Mouse (Mus musculus) midbrain, embryonic 11.5 days (tissue): ENCODE data around the gene Aldh1a3. TPM values are rescaled to one million over a fixed set of nuclear protein-coding genes. Genes with fewer than 3 reads are reported as not detected.

ENCODE experiments used
- ATAC-seq: fragments of 200-750 bp; cut with Nextera tagmentation; 2 replicates; pipeline ENCODE4 v1.8.0; 2017; ENCODE audit warnings: moderate TSS enrichment, moderate library complexity; ENCODE audit not compliant: low FRiP score
- DNase-seq: peaks from one replicate; pipeline ENCODE4 v3.0.0; 2015; ENCODE audit warnings: low spot score; ENCODE audit errors: missing footprints
- H3K27ac ChIP-seq: fragments of 300-500 bp; sonication (generic); 2 replicates; pipeline ENCODE4 v1.5.1; 2014; ENCODE audit warnings: low read depth, low read length
- H3K27me3 ChIP-seq: fragments of 300-500 bp; sonication (generic); 2 replicates; pipeline ENCODE4 v1.6.1; 2014; ENCODE audit warnings: mild to moderate bottlenecking, low read length, moderate library complexity, mixed read lengths; ENCODE audit not compliant: control insufficient read depth, insufficient read depth
- H3K36me3 ChIP-seq: fragments of 300-500 bp; sonication (generic); 2 replicates; pipeline ENCODE4 v1.6.1; 2014; ENCODE audit warnings: mild to moderate bottlenecking, low read length, moderate library complexity, mixed read lengths; ENCODE audit not compliant: control insufficient read depth, insufficient read depth
- H3K4me1 ChIP-seq: fragments of 300-500 bp; sonication (generic); 2 replicates; pipeline ENCODE4 v1.6.1; 2014; ENCODE audit warnings: low read length; ENCODE audit not compliant: control insufficient read depth, insufficient read depth
- H3K4me2 ChIP-seq: fragments of 300-500 bp; sonication (generic); 2 replicates; pipeline ENCODE4 v1.6.1; 2014; ENCODE audit warnings: mild to moderate bottlenecking, moderate library complexity
- H3K4me3 ChIP-seq: fragments of 300-500 bp; sonication (generic); 2 replicates; pipeline ENCODE4 v1.5.1; 2014; ENCODE audit warnings: low read depth, low read length
- H3K9ac ChIP-seq: fragments of 300-500 bp; sonication (generic); 2 replicates; pipeline ENCODE4 v1.6.1; 2014; ENCODE audit warnings: low read length
- H3K9me3 ChIP-seq: fragments of 300-500 bp; sonication (generic); 2 replicates; pipeline ENCODE4 v1.6.1; 2016; ENCODE audit warnings: low read length; ENCODE audit not compliant: control insufficient read depth
- WGBS: fragments of 180-500 bp; shearing (Covaris S2); extraction: QIAGEN DNeasy Blood & Tissue Kit; methylation state at CpG from one replicate; pipeline ENCODE4 v1.1.7; 2014; 5-methylcytosine and 5-hydroxymethylcytosine counted together
- polyA plus RNA-seq: library from polyadenylated mRNA; unstranded; fragments of >200 nt; fragmentation: Nextera tagmentation; extraction: Ambion mirVana; gene quantifications from 2 replicates; pipeline ENCODE4 v1.2.1, GENCODE M21; 2014

Aldh1a3 gene
- polyA plus RNA-seq, 1 experiment from 2014 or later, result 0.41 TPM

DNA sequence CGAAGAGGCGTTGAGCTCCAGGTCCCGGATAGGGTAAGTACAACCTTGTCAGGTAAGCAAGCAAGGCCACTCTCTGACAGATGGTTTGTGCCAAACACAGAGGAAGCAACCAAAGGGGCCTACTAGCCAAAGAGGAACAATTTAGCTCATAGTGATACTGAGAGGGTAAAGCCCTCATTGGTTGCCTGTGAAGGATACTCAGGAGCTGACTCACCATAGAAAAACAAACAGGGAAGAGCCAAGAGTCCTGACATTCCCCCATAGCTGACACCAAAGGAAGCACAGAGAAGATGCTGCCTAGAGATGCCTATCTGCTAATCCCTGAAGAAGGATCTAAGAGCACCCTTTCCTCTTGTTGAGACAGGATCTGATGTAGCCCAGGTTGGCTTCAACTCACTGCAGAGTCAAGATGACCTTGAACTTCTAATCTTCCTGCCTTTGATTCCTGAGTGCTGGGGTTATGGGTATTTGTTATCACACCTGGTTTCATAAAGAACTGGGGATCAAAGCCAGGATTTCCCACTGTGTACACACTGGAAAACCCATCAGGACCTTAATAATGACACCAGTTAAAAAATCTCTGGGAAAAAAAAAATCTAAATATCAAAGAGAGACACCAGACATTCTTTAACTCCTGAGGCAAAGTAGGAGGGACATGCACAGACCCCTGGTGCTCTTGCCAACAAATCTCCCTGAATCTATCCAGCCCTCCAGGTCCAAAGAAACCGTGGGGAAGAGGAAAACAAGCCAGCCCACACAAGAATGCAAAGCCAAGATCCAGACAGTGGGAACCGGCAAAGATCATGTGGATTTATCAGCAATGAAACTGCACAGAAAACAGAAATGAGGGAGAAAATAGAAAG is 58.0 kb downstream of the Aldh1a3 start:
- 74% methylated on average over 5 of the region's 5 CpGs for WGBS
- DNase-seq, result peak; percentile 82

GRCm38 (mm10) chr7:66365904-66366303 is 61.4 kb downstream of the Aldh1a3 start, which contains the start of gene Gm10974:
TSS of gene Gm10974 (plus strand) at chr7:66365905.
- ATAC-seq (no peak), DNase-seq (peak; percentile 44)
- 63% methylated on average over 2 of the region's 2 CpGs for WGBS
- Histone ChIP-seq H3K4me2 (no peak within 1 kb of the TSS), H3K27me3 (no peaks in the 10 kb centered on the region), H3K4me3 (no peak within 1 kb of the TSS), H3K4me1 (no peaks in the 10 kb centered on the region), H3K9me3 (no peaks in the 10 kb centered on the region), H3K27ac (no peak within 1 kb of the TSS), H3K9ac (no peak within 1 kb of the TSS), H3K36me3 (no peaks in the 10 kb centered on the region)

More for the DNA sequence above, 58.0 kb downstream of the Aldh1a3 start:
- Histone ChIP-seq H3K9me3 (no peaks in the 10 kb centered on the region), H3K4me3 (no peak overlapping the region), H3K4me1 (no peaks in the 10 kb centered on the region), H3K27ac (no peak overlapping the region), H3K27me3 (no peaks in the 10 kb centered on the region), H3K4me2 (no peak overlapping the region), H3K9ac (no peak overlapping the region), H3K36me3 (no peaks in the 10 kb centered on the region)
- no peak for ATAC-seq

DNA sequence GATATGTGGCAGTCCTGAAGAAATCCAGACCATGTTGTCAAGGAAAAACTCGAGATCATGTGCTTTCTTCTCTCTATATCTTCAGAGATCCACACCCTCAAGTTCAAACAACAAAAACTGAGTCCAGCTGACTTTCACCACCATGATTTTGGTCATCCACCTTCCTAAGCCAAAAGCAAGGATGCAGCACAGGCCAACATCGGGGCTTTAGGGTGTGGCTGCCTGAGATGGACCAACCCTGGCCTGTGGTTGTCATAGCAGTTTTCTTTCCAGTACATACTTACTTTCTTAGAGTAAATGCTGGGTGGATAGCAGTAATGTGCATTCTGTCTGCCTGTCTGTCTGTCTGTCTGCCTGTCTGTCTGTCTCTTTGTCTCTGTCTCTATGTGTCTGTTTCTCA is 61.9 kb downstream of the Aldh1a3 start:
- no peak overlapping the region for H3K4me2 ChIP-seq
- 0 out of 2 replicates have a peak, but pooled peaks cover 3% of the 10 kb centered on the region for H3K9me3 ChIP-seq
- H3K27ac ChIP-seq, result no peak overlapping the region
- no peaks in the 10 kb centered on the region for H3K36me3 ChIP-seq
- ATAC-seq (no peak), DNase-seq (peak; percentile 12)
- H3K27me3 ChIP-seq, result no peaks in the 10 kb centered on the region
- 82% methylated on average over 2 of the region's 2 CpGs for WGBS
- no peaks in the 10 kb centered on the region for H3K4me1 ChIP-seq
- H3K4me3 ChIP-seq, result no peak overlapping the region
- H3K9ac ChIP-seq, result no peak overlapping the region

DNA sequence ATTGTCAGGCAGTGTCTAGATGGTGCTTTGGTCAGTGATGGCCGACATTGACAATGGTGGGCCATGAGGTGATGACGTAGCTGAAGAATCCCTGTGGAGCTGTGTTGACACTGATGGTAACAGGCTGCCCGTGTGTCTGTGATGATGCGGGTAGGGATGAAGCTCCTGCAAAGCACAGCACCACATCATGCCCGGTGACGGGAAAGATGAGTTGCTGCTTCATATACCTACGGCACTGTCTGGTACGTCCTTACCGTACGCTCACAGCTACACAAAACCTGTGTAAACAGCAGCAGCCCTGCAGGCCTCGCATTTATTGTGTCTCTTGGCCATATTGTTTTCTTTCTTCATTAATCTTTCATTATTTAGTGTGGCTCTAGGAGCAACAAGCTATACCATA is 62.8 kb downstream of the Aldh1a3 start:
- Histone ChIP-seq H3K27ac (no peak overlapping the region), H3K4me3 (no peak overlapping the region), H3K4me2 (no peak overlapping the region), H3K9me3 (0 out of 2 replicates have a peak, but pooled peaks cover 3% of the 10 kb centered on the region), H3K4me1 (no peaks in the 10 kb centered on the region), H3K9ac (no peak overlapping the region), H3K27me3 (no peaks in the 10 kb centered on the region), H3K36me3 (no peaks in the 10 kb centered on the region)
- DNase-seq, result peak; percentile 79
- no peak for ATAC-seq
- 92% methylated on average over 11 of the region's 11 CpGs for WGBS

GRCm38 (mm10) chr7:66359044-66359443 is 68.3 kb downstream of the Aldh1a3 start:
- Histone ChIP-seq H3K4me2 (no peak overlapping the region), H3K27ac (no peak overlapping the region), H3K9ac (no peak overlapping the region), H3K27me3 (no peaks in the 10 kb centered on the region), H3K4me1 (no peaks in the 10 kb centered on the region), H3K9me3 (0 out of 2 replicates have a peak, but pooled peaks cover 3% of the 10 kb centered on the region), H3K36me3 (no peaks in the 10 kb centered on the region), H3K4me3 (no peak overlapping the region)
- DNase-seq (peak; percentile 47), ATAC-seq (no peak)
- 86% methylated on average over 4 of the region's 4 CpGs for WGBS

DNA sequence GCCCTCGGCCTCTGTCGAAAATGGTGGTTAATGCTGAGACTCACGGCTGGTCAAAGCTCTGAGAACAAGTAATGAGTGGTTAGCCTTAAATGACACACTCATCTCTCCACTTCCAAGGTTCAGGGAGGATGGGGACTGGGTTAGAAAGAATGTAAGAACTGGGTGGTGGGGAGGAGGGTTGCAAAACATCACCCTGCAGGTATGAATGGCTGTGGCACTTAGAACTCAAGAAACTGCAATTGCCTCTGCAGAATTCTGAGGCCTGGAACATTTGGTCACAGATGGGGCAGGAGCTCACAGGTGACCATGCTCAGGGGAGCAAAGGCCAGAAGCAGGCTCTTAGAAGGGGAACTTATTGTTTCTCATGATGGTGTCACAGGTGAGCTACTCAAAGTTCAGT is 68.9 kb downstream of the Aldh1a3 start:
- ATAC-seq (no peak), DNase-seq (peak; percentile 78)
- H3K27me3 ChIP-seq, result no peaks in the 10 kb centered on the region
- WGBS, result 88% methylated on average over 3 of the region's 3 CpGs
- 0 out of 2 replicates have a peak, but pooled peaks cover 3% of the 10 kb centered on the region for H3K9me3 ChIP-seq
- H3K9ac ChIP-seq, result no peak overlapping the region
- H3K4me3 ChIP-seq, result no peak overlapping the region
- no peaks in the 10 kb centered on the region for H3K4me1 ChIP-seq
- no peaks in the 10 kb centered on the region for H3K36me3 ChIP-seq
- H3K27ac ChIP-seq, result no peak overlapping the region
- H3K4me2 ChIP-seq, result no peak overlapping the region

DNA sequence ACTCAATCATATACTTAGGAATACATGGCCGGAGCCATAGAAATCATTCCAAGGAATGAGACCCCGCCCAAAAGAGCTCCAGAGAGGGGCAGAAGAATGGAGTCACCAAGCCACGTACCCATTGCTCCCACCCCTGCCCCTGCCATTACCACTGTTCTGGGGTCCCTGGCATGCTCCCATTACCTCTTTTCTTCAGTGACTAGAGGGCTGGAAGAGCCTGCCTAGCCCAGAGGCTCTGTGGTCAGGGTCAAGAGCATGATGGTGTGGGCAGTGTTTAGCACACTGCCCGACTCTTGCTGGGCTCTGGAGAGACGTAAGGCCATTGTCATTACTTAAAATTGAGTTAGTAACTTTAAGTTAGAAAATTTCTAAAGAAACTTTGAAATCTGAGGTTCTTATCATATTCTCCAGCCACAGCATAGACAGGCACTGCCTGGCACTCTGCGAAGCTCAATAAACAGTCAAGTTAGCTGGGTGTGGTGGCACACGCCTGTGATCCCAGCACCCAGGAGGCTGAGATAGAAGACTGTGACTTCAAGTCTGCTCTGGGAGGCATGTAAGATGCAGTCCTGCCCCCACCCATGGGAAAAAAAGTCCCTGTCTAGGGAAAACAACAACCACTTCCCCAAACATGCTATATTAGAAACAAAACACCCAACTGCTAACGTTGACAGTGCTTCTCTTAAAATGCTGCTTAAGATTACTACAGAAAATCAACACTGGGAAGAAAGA is 71.4 kb downstream of the Aldh1a3 start:
- Histone ChIP-seq H3K9ac (no peak overlapping the region), H3K27ac (no peak overlapping the region), H3K27me3 (no peaks in the 10 kb centered on the region), H3K36me3 (no peaks in the 10 kb centered on the region), H3K4me3 (no peak overlapping the region), H3K4me1 (no peaks in the 10 kb centered on the region), H3K9me3 (0 out of 2 replicates have a peak, but pooled peaks cover 3% of the 10 kb centered on the region), H3K4me2 (no peak overlapping the region)
- ATAC-seq (no peak), DNase-seq (peak; percentile 33)
- WGBS, result 89% methylated on average over 8 of the region's 8 CpGs

GRCm38 (mm10) chr7:66354911-66355310 is 72.4 kb downstream of the Aldh1a3 start:
- Histone ChIP-seq H3K27ac (no peak overlapping the region), H3K36me3 (no peaks in the 10 kb centered on the region), H3K4me2 (no peak overlapping the region), H3K9me3 (no peaks in the 10 kb centered on the region), H3K4me1 (no peaks in the 10 kb centered on the region), H3K9ac (no peak overlapping the region), H3K4me3 (no peak overlapping the region), H3K27me3 (no peaks in the 10 kb centered on the region)
- ATAC-seq, result no peak
- DNase-seq, result peak; percentile 53
- WGBS, result 67% methylated on average over 3 of the region's 3 CpGs

DNA sequence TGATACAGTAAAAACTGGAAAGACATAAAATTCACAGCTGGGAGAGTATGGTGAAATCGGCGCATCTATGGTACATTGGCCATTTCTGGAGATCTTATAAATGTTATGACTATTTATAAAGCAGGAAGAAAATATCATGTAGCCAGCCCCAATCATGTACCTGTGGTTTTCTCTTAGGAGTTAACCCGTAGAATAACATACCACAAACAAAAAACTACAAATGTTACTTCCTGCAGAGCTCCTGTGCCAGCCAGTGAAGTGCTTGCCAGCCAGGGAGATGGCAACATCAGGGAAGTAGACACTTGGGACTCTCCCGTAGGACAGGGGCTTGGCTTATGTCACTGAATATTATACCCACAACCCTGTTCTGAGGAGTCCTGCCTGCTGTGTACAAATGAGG is 76.2 kb downstream of the Aldh1a3 start:
- Histone ChIP-seq H3K27ac (no peak overlapping the region), H3K27me3 (no peaks in the 10 kb centered on the region), H3K9me3 (no peaks in the 10 kb centered on the region), H3K4me3 (no peak overlapping the region), H3K4me2 (no peak overlapping the region), H3K36me3 (no peaks in the 10 kb centered on the region), H3K4me1 (no peaks in the 10 kb centered on the region), H3K9ac (no peak overlapping the region)
- DNase-seq, result peak; percentile 59
- ATAC-seq, result no peak
- WGBS, result 86% methylated on average over 4 of the region's 4 CpGs
